Mouse (Mus musculus): ENCODE results near the gene Tyw1.

DNA sequence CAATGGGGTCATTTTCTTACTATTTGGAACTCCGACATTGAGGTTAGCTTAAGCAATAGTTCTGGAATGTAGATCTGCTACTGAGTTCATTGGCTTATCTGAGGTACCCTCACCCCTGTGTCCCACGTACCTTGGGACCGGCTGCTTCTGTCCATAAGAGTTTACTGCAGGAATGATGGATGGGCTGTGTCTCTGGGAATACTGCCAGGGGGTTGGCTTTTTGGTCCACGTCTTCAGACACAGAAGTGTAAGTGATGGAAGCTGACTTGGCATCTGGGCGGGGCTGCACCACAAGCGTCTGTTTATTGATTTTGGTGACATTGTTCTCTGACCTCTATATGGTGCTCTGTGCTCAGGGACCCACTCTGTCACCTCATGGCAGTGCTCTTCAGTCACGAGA is 55.4 kb downstream of the Tyw1 start:
- TF ChIP-seq GATA1 (IDR thresholded peaks at IDR 0.05; ENCODE audit: borderline replicate concordance, low read length) (no peak), FLI1 (IDR thresholded peaks at IDR 0.05; ENCODE audit: low read length) (no peak)
